Mouse (Mus musculus): Measurements from ENCODE around the gene Eral1.
"Not testable (repeated sequence)": the region's sequence is repeated elsewhere in the genome, so short reads cannot be mapped to it uniquely, and the experiment has no call there.

The Eral1 gene

GRCm38 (mm10) chr11:78087756-78088281 is 7.6 kb upstream of the Eral1 start:
- DNase-seq (ENCODE audit: low spot score), result no peak

- DNase-seq (ENCODE audit: low spot score), result no peak
These were observed 6.8 kb upstream of the Eral1 start for GRCm38 (mm10) chr11:78086925-78087479.

- no peak for DNase-seq (ENCODE audit: low spot score)
These were observed 3.4 kb upstream of the Eral1 start for GRCm38 (mm10) chr11:78083595-78083994.

GRCm38 (mm10) chr11:78074666-78075065 is 5.5 kb downstream of the Eral1 start:
- no peak for DNase-seq (ENCODE audit: low spot score)

GRCm38 (mm10) chr11:78074277-78074652 is 5.9 kb downstream of the Eral1 start:
- DNase-seq (ENCODE audit: low spot score), result no peak

- DNase-seq (ENCODE audit: low spot score), result no peak
These were observed 6.5 kb downstream of the Eral1 start for GRCm38 (mm10) chr11:78073577-78074276.

- DNase-seq (ENCODE audit: low spot score), result no peak
These were observed 7.6 kb downstream of the Eral1 start for GRCm38 (mm10) chr11:78072425-78073130.

- no peak for DNase-seq (ENCODE audit: low spot score)
These were observed 8.2 kb downstream of the Eral1 start for GRCm38 (mm10) chr11:78071938-78072337.

GRCm38 (mm10) chr11:78069646-78070045 is 10.5 kb downstream of the Eral1 start:
- no peak for DNase-seq (ENCODE audit: low spot score)

GRCm38 (mm10) chr11:78069130-78069529 is 11.1 kb downstream of the Eral1 start:
- no peak for DNase-seq (ENCODE audit: low spot score)

- DNase-seq (ENCODE audit: low spot score), result no peak
These were observed 12.6 kb downstream of the Eral1 start for GRCm38 (mm10) chr11:78067566-78067965.

- no peak for DNase-seq (ENCODE audit: low spot score)
These were observed 13.5 kb downstream of the Eral1 start for GRCm38 (mm10) chr11:78066641-78067040.

GRCm38 (mm10) chr11:78065906-78066305 is 14.3 kb downstream of the Eral1 start:
- no peak for DNase-seq (ENCODE audit: low spot score)

GRCm38 (mm10) chr11:78062563-78062962 is 17.6 kb downstream of the Eral1 start:
- no peak for DNase-seq (ENCODE audit: low spot score)

GRCm38 (mm10) chr11:78059833-78060757 is 20.1 kb downstream of the Eral1 start:
- no peak for DNase-seq (ENCODE audit: low spot score)

- no peak for DNase-seq (ENCODE audit: low spot score)
These were observed 23.2 kb downstream of the Eral1 start for GRCm38 (mm10) chr11:78056946-78057345.

- no peak for DNase-seq (ENCODE audit: low spot score)
These were observed 27.1 kb downstream of the Eral1 start for GRCm38 (mm10) chr11:78053078-78053477.

- not testable (repeated sequence) for DNase-seq (ENCODE audit: low spot score)
These were observed 31.5 kb downstream of the Eral1 start for GRCm38 (mm10) chr11:78048637-78049036.

GRCm38 (mm10) chr11:78044758-78045251 is 35.4 kb downstream of the Eral1 start:
- no peak for DNase-seq (ENCODE audit: low spot score)

- DNase-seq (ENCODE audit: low spot score), result not testable (repeated sequence)
These were observed 37.8 kb downstream of the Eral1 start for GRCm38 (mm10) chr11:78042290-78042870.

GRCm38 (mm10) chr11:78040878-78041277 is 39.3 kb downstream of the Eral1 start:
- no peak for DNase-seq (ENCODE audit: low spot score)

Measured in urinary bladder, postnatal 10 days (tissue).